Mouse (Mus musculus): Measurements from ENCODE around the gene C330007P06Rik. TPM values are rescaled to one million over a fixed set of nuclear protein-coding genes. Genes with fewer than 3 reads are reported as not detected.

C330007P06Rik gene
- 10 to 100 TPM; 24.7 to 27.5 TPM for total RNA-seq (2023)

GRCm38 (mm10) chrX:36873765-36874164, at the start of gene C330007P06Rik, which contains the start of gene Ube2a:
TSS of gene C330007P06Rik (minus strand) at chrX:36874111.
TSS of gene Ube2a (plus strand) at chrX:36873900.

GRCm38 (mm10) chrX:36902321-36903114, 28.6 kb upstream of the C330007P06Rik start, which contains the start of gene Nkrf:
TSS of gene Nkrf (minus strand) at chrX:36902899.

GRCm38 (mm10) chrX:36795424-36796162, 78.3 kb downstream of the C330007P06Rik start, which contains the start of gene Slc25a5:
TSS of gene Slc25a5 (plus strand) at chrX:36795651.

Other genes with a start within 250 kb of the C330007P06Rik start
- under 1 TPM; 0.53 to 0.75 TPM for gene Akap17b, start 228.7 kb downstream of the C330007P06Rik start, total RNA-seq (2023)
- 1 to 10 TPM; 1.9 to 2.2 TPM for gene Slc25a43, start 130.5 kb downstream of the C330007P06Rik start, total RNA-seq (2023)
- 100 to 1,000 TPM; 287 to 314 TPM for gene Slc25a5, start 78.5 kb downstream of the C330007P06Rik start, total RNA-seq (2023)
- gene Ube2a, start 211 bp downstream of the C330007P06Rik start, total RNA-seq (2023) = 10 to 100 TPM; 59.3 to 71.7 TPM
- gene Nkrf, start 28.8 kb upstream of the C330007P06Rik start, total RNA-seq (2023) = 1 to 10 TPM; 2.8 to 2.9 TPM
- gene Sept6, start 117.7 kb upstream of the C330007P06Rik start, total RNA-seq (2023) = 10 to 100 TPM; 22.5 to 27.0 TPM
- under 1 TPM in 1 of 2 experiments, not detected in 1; 0.44 TPM for gene Sowahd, start 174.7 kb upstream of the C330007P06Rik start, total RNA-seq (2023)
- 100 to 1,000 TPM; 356 to 442 TPM for gene Rpl39, start 211.3 kb upstream of the C330007P06Rik start, total RNA-seq (2023)
- 10 to 100 TPM; 11.0 to 12.4 TPM for gene Upf3b, start 236.2 kb upstream of the C330007P06Rik start, total RNA-seq (2023)

All from neutrophil, adult 59 days (primary cell).